Mouse (Mus musculus) erythroid progenitor cell, adult 5-6 weeks (primary cell): ENCODE measurements around the gene Trappc2l. TPM values are rescaled to one million over a fixed set of nuclear protein-coding genes. Genes with fewer than 3 reads are reported as not detected.

ENCODE experiments used
- ATAC-seq: replicated peaks from 2 replicates; pipeline ENCODE4 v1.8.0; 2016; ENCODE audit warnings: moderate number of reproducible peaks, mild to moderate bottlenecking, moderate TSS enrichment, inconsistent platforms; ENCODE audit not compliant: poor library complexity, low FRiP score, severe bottlenecking
- total RNA-seq, 2 experiments: library from RNA; stranded (forward) in 1 of 2; stranded (reverse) in 1 of 2; fragments of 150-400 nt in 1 of 2; fragments of 186-747, 209-891 nt in 1 of 2; gene quantifications; 2 replicates each; pipeline versions ENCODE4 v1.2.3 to v1.2.4; 2015 to 2017; ENCODE audit warnings: low replicate concordance in 2 of 2

The Trappc2l gene
- total RNA-seq, 2 experiments from 2014 or later = 5.9 to 43.2 TPM

DNA sequence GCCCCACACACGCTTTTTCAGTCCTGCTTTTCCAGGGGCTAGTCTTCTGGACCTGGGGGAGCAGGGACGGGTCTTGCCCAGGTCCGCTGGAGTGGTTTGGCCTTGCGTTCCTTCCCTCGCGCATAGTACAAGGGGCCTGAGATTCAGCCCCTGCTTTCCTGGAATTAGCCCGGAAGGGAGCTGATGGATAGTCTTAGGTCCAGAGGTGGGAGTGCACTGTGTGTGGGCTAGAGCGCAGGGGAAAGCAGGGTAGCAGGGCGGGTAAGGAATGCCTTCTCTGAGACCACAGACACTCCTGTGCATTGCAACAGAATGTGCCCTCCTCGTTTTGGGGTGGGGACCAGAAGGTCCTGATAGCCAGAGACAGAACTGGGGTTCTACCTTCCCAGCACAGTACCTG is 34.3 kb upstream of the Trappc2l start:
- no peak for ATAC-seq

DNA sequence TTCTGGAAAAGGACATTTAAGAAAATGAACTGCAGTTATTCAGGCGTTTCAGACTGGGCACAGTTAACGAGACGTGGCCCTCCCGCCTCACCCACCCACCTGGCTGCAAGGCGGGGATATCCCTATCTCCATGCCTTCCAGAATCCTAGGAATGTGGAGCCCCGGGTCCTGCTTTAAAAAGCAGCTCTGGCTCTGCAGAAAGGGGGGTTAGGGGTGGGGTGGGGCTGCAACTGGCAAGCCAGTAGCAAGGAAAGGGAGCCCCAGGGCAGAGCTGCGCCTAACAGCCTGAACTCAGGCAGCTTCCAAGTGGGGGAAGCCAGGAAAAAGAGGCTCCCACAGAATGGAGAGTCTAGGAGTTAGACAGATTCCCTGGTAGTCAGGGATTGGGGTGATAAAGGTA is 32.2 kb upstream of the Trappc2l start:
- no peak for ATAC-seq

DNA sequence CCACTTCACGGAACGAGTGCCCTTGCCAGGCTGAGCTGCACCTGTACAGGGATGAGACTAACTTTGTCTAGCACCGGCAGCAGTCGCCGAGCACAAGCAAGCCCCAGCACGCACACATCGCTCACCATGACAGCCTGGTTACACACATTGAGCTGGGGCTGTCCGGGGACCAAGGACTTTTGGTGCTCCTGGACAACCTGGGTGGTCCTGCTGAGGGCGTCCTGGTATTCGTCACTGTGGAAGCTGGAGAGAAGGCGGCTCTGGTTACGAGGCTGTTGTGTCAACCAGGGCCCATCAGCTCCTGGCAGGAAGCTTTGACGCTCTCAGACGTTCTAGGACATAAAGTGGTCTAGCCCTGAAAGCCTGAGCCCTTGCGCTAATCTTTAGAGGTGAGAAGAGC is 30.5 kb upstream of the Trappc2l start:
- ATAC-seq = no peak

DNA sequence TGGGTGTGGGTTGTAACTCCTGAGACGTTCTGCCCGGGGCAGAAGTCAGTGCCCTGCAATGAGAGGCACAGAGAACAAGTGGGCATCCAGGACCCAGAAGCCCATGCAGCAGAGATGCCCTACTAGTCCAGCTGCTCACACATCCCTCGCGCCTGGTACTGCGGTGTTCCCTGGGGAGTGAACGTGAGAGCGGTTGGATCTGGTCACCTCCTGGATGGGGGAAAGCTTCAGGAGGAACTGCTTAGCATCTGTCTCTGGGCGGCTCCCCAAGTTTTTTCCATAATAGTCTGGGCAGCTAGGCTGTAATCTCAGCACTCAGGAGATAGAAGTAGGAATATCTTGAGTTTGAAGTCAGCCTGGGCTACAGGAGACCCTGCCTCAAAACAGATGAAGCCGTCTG is 26.5 kb upstream of the Trappc2l start:
- no peak for ATAC-seq

DNA sequence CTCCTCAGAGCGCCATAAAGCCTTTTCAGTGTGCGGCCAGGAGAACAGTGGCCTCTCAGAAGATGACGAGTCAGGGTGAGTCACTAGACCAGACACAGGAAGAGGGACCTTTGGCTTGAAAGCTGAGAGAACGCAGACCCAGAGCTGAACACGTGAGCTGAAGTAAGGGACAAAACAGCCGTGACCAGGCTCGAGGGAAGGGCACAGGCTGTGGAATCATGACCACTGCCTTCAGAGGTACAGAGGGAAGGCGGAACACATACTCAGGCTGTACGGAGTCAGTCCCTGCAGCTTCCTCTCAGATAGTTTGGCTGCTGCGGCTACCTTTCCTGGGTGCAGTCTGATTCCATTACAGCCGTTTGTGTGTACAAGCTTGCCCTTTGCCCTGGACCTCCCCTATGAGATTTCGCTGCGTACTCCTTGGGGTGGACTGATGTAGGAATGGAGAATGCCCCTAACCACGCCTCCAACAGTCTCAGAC is 26.0 kb upstream of the Trappc2l start:
- no peak for ATAC-seq

DNA sequence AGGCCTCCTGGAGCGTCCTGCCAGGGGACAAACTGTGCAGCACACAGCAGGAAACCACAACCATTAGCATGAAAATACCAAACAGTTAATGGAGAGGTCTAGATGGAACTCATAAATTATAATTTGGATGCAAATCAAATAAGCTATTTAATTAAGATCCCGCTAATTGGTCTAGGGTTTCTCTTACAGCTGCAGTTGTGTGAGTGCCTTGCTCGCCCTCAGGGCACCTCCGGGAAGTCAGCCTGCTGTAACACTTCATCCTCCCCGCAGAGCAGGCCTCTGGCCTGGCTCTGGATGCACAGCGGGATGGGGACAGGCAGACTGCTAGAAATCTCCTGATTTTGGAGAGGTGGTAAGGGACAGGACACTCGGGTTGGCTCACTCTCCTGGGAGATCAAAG is 25.3 kb upstream of the Trappc2l start:
- no peak for ATAC-seq

DNA sequence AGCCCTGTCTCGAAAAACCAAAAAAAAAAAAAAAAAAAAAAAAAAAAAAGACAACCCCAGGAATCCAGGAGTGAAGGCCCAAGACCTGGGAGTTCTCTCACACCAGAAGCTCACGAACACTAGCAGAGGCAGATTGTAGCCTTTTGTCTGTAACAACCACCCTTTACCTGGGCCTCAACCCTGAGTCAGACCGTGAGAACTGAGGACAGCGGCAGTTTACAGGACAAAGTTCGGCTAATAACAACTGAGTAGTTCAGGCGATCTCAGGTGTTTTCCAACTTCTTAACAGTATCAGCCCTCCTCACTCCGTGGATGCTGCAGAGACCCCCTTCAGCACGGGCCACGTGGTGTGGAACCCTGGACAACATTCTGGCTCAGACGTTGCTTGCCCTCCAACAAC is 24.7 kb upstream of the Trappc2l start:
- ATAC-seq = no peak

DNA sequence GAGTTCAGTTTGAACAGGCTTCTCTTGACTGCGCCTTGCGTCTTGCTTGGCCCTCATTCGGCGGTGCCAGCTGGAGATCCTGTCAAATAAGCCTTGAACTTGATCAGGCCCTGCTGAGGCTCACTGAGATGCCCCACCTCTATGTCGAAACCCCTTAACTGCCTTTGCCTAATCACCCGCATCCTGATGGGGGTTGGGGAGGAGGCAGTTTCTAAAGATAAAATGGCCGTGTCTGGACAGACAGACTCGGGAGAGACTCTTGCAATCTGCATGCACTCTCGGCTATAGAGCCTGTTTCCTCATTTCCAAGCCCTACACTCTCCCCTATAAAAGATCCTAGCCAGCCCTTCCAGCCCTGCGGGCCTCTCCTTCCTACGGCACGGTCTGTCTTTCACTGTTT is 18.2 kb upstream of the Trappc2l start:
- ATAC-seq = no peak

DNA sequence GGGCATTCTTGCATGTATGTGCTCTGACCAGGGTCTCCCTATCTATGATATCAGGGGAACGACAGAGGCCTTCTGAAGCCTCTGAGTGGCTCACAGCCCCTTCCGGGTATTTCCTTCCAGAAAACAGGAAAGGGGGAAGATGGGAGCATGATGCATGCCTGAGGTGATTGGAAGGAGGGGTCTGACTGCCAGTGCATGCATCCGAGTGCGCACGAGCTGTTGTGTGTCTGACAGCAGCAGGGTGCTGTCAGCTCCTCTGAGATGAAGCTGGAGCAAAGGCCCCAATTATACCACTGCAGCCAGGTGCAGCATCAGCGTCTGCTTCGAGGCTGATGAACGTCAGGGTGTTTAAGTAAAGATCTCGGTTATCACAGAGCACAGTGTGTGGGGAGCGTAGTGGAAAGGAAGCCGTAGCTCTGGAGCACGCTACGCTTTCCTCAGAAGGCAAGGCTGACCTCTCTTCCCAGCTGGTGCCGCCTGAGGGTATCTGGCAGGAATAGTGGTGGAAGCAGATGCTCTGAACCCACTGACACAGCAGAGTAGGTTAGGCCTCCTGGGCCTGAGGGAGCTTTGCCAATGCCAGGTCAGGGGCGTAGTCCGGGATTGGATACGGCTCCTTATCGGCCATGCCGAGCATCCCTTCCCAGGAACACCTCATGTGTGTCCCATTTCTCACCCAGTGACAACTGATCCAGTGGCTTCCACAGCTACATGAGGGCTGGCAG is 17.5 kb upstream of the Trappc2l start:
- no peak for ATAC-seq

DNA sequence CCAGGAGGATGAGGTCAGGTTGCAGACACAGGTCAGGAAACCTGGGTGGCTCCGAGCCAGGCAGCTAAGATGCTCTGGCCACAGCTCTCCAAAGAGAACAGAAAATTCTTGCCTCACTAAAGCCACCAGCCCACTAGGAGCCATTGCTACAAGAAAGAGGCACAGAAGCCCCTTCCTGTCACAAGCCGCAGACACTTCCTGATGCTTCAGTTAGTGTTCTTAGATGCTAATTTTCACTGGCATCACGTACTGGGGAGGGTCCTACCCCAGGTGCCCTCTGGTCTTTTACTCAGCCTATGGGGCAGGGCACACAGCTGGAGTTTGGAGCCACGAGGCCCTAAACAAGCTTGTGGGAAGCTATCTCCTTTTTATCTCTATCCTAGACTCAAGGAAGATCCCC is 15.4 kb upstream of the Trappc2l start:
- no peak for ATAC-seq

DNA sequence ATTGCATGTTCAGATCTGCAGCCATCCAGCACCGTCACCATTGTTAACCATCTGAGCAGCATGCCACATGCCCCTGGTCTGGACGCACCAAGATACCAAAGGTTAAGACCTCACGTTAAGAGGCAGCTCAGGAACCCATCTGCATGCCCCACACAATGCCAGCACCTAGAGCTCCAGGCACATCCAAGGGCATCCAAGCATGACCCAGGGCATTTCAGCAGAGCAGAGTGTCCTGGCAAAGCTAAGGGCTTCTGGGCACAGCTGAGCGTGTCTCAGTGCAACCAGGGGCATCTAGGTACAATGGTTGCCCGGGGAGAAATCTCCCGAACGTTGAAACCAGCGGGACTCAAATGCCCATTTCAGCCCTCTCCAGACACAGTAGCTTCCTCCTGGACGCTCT is 10.8 kb upstream of the Trappc2l start:
- ATAC-seq = no peak

DNA sequence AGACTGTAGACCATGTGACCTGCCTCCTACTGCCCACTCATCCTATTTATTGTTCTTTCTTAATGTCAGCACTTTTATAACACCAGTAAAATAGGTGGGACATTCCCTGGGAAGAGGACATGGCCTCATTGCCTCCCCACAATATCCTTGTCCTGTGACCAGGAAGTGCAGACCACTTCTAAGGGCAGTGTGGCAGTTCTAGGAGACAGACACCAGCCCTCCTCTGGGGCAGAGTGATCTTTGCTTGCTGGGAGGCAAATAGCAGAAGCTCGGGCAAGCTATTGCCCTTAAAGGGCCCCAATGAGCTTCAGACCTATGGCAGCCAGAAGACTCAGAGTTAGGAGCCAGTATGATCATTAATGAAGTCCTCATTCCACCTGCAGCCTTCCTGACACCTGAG is 6.8 kb upstream of the Trappc2l start:
- no peak for ATAC-seq

DNA sequence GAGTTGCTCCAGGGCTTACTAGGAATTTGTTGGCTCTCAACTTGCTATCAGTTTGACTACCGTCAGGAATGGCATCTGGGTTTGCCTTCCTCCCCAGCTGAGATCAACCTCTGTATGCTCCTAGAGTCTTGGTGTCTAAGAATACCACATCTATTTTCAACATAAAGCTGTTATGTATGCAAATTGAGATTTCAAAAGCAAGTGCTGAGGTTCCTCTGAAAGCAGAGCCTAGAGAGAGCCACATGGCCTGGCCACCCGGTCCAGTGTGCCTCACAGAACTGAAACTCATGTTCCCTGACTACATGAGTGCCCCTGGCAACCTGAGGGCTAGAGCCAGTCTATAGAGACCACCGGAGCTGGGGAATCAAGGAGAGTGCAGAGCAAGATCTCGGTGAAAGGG is 6.1 kb upstream of the Trappc2l start:
- no peak for ATAC-seq

DNA sequence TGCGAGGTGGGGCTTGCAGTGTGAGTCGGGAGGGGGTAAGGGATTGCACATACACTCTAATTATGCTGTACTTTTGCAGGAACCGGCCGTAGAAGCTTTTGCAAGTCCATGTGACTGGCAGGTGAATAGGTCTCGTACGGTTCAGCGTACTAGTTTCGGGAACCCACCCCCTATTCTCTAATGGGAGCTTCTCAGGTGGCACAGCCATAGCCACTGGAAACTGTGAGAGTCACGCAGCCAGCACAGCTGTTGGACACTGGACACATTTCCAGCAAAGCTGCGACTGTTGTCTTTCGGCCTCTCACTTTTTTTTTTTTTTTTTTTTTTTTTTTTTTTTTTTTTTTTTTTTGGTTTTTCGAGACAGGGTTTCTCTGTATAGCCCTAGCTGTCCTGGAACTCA is 4.6 kb upstream of the Trappc2l start:
- ATAC-seq = no peak

DNA sequence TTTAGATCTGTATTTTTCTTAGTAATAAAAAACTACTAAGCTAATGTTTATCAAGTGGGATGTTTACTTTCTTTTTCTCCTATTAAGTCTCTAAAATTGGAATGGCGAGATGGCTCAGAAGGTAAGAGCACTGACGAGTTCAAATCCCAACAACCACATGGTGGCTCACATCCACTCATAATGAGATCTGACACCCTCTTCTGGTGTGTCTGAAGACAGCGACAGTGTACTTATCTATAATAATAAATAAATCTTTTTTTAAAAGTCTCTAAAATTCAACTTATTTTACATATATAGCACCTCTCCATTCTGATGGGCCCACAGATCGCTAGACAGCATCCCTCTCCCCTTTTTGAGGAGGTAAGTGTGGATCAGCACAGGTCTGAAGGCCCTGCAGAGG is 1.2 kb upstream of the Trappc2l start:
- no peak for ATAC-seq

DNA sequence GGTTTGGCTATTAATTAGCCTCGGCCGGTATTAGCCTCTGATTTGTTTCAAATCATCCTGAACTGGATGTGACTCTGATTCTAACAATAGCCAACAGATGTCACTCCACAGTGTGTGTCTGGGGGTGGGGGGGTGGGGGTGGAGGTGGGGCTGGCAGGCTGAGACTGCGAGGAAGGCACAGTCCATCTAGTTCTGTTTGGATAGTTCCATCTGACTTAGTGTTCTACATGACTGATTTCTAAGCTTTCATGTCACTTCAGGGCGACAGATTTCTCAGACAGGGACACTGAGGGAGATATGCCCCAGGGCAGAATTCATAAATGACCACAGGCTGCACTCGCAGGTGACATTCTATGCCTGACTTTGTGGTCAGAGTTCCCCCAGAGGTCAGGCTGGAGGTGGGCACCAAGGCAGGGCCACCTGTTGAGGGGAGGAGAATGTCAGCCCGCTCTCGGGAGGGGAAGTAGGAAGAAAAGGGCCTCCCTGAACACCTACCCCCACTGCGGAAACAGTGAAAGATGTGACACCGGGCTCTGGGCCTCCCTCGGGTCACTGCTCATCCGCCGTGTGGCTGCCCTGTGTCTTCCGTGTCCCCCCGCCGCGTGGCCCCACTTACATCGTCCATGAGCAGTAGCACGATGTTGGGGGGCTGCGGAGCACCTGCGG is 695 bp upstream of the Trappc2l start:
- ATAC-seq = peak; percentile 23

DNA sequence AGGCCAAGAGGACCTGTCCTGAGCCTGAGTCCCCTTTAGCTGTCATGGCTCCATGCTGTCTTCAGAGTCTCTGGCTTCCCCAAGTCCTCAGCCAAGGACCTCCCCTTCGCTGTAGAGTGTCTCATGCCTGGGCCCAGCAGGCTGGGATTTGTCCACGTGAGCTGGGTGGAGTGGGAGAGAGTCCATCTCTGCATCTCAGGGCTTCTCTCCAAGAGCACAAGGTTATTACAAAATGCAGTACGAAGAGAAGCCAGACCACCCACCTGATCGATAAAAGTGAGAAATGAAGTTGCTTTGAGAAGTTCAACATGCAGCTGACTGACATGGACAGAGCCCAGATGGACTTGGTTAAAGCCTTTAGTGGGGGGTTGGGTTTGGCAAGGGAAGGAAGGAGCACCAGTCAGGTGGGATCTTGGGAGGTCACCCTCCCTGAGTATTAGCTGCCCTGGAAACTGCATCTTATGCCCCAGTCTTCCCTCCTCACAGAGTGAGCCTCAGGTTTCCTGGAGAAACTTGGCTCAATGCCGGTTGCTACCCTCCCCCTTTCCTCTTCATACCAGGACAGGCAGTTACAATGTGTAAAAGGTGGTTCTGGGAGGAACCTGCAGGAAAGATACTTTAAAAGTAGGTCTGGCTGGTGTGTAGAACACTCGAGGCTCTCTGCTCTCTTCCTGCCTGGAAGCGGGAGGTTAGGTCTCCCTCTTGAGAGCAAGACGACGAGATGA is 4.9 kb downstream of the Trappc2l start:
- no peak for ATAC-seq

DNA sequence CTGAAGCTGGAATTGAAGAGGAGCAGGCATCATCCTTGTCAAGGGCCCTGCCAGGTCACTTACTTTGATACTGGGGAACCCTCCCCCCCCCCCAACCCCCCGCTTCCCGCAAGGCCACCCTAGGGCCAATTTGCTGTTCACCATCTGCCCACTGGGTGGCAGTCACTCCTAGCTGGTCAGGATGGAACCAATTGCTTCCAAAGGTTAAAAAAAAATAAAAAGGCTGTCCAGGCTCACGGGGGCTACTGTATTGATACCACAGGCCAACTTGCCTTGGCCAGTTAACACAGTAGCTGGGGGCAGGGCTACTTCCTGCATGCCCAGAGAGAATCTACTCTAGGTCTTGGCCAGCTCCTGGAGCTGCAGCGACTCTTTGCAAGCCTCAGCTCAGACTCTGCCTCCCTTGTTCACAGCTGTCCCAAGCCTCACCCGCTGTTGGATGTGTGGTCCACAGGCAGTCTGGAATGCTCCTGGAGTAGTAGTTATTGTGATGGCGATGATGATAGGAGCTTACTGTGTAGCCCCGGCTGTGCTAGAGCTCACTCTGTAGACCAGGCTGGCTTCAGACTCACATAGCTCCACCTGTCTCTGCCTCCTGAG is 6.6 kb downstream of the Trappc2l start:
- peak; percentile 53 for ATAC-seq

DNA sequence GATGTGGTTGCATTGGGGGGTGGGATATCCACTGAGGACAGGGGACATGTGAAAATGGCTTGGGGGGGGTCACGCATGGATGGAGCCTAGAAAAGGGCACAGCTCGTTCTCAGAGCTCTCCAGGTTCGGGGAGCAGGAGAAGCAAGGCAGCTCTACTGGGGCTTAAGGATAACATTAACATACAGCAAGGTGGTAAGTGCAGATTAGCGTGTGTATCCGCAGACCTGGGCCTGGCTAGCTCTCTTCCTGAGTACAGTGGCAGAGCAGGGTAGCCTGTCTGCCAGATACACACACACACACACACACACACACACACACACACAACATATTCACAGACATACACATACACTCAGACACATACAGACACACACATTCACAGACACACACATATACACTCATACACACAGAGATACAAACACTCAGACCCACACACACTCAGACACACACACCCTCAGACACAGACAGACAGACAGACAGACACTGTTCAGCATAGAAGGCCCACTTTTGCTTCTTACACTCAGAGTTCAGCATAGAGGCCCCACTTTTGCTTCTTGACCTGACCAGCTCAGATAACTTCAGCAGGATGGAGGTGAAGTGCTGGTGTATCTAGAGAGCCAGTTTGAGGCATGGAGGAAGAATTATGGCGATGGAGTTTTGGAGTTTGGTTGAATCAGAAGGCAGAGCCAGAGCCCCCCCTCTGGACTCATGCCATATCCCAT is 7.4 kb downstream of the Trappc2l start:
- peak; percentile 84 for ATAC-seq

DNA sequence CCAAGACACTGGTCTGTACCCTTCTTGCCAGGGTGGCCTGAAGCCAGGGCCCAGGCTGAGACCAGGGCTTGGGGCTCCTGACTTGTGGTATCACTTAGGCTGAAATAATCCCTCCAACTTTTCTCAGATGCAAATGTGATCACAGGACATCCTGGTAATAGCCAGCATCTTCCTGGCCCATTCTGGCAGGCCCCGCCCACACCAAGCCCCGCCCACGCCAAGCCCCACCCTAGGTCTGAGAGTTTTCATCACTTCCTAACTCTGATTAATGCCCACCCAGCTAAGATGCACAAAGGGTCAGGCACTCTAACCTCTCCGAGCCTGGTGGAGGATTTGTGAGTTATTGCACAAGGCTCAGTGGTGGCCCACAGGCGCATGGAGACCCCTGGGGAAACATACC is 9.0 kb downstream of the Trappc2l start:
- no peak for ATAC-seq
